Mouse (Mus musculus): ENCODE results near the gene Nudt7. TPM values are rescaled to one million over a fixed set of nuclear protein-coding genes. Genes with fewer than 3 reads are reported as not detected.

Gene Nudt7
- polyA plus RNA-seq, 2 experiments from 2014 or later, result 18.7 to 19.1 TPM

DNA sequence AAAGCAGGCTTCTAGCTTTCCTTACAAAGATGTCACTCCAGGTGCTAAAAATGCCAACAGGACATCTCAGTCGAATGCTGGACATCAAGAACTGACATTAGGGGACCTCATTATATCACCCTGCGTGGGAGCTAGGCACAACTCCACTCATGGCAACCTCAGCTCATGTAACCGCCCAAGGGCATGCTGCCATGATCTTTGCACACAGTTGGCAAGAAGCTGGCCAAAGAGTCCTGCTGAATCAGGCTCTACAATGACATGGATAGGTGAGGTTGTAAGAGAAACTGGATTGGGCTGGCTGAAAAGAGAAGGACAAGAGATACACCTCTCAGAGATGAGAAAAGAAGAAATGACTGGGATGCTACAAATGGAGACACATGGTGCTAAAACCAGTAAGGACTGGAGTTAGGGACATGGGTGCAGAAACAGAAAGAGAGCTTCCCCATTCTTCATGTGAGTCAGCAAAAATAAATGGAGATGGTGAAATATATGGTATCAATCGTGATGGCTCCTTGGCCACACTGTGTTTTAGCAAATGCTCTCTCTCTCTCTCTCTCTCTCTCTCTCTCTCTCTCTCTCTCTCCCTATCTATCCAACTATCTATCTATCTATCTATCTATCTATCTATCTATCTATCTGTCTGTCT is 10.4 kb downstream of the Nudt7 start:
- ATAC-seq, result no peak

DNA sequence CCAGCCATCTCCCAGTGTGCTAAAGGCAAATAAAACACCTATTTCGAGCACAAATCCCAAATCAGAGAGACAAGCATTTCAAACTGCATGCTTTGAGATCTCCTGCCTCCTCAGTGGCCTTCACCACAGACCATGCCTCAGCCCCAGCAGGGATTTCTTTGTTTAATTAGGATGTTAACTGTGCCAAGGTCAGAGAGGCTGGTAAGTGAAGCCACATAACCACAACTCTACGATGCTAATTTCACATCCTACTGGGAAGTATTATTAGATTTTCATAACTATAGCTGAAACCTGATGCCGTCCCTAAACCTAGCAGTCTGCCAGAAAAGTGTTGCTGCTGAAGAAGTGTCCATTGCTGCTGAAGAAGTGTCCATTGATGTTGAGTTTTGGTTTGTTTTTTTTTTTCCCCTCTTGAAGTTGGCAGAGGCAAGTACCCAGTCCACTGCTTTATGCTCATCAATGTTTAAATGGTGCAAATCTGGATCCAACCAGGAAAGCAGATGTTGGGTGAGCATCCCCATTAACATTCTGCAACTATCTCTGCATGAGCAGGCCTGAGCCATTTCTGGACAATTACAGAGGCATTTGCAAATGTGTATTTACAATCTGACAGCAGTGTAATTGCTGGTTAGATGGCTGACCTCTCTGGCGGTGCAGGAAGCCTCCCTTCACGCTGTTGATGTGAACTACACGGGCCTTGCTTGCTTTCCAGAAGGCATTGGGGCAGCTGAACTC is 20.1 kb downstream of the Nudt7 start:
- ATAC-seq, result no peak

DNA sequence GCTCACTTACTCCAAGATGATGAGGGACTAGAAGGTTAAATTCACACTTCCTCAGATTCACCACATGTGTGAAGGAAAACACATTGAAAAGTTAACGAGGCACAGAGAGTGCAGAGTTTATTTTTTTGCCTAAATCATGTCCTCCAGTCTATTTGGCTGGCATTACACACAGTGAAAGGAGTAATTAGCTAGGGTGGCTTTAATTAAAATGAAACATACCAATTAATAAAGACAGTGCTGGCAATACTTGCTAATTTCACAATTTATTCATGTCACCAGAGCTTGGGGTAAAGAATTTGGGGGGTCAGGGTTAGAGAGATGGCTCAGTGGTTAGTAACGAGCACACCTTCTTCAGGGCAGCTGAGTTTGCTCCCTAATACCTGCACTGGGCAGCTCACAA is 25.2 kb downstream of the Nudt7 start:
- ATAC-seq, result no peak

DNA sequence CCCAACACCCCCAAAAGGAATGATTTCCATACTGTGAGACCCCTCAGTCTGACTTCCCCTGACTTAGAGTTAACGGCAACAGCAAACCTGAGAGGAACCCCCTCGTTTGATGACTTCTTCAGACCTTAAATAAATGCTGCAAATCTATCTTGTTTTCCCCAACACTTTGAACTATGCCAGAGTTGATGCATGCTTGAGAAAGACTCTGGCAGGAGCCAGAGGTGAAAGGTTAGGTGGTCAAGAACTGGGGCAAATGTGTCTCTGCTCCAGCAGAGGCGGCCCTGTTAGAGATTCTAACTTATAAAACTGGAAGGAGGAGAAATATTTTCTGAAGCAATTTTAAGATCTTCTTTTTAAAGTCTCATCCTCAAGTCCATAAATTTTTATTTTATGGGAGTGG is 26.3 kb downstream of the Nudt7 start:
- no peak for ATAC-seq

DNA sequence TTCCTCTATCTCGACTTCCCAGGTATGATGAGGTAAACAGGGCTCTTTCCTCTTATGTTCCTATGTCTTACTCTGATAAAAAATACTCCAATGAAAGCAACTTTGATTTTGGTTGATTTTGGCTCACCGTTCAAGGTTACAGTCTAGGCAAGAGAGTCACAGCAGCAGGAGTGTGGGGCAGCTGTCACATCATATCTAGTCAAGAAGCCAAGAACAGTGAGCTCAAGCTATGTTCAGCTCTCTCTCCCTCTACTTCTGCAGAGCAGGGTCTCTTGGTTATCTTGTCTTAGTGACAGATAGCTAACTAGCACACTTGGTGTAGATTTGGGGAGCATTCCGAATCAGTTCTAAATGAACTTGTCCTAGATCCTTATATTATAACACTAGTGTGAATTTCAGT is 30.5 kb downstream of the Nudt7 start:
- no peak for ATAC-seq

DNA sequence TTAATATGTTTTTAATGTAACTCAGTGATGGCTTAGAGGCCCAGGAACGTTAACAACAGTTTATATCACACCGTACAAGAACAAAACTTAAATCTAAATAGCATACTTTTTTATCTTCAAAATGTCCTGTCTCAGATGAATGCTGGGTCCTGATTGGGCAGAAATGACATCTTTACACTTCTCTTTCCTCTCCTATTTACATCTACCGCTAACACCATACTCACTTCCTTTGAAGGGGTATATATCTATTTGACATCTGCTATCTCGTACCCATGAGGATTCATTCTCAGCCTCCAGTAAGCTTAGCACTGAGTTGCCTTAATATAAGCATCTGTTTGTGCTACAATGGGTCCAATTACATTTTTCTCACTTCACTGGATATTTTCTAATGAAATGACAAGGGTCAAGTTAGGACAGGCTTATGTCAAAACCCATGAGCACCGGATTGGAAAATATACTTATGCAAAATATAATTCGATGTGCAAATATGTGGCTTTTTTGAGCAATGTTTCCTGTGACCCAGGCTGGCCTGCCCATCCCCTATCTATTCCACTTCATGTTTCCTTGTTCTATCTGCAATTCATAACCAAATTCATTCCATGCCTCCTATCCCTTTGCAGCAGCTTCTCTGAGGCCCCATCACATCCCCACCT is 31.2 kb downstream of the Nudt7 start:
- ATAC-seq, result no peak

DNA sequence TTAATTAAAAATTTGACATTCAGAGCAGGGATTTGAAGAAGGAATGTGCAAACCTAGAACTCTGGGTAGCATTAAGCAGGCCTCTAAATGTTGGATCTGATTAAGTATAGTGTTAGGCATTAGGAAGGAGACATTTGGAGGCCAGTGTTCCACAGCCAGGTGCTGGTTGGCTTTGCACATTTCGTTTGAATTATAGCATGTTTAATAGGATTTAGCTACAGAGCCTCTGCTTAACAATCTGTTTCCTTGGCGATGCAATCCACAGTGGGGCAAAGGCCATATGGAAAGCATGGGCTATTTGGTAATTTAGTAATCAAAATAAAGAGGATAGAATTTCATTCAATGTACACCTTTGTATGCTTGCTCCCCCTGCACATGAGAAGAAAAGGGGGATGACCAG is 32.4 kb downstream of the Nudt7 start:
- ATAC-seq, result no peak

DNA sequence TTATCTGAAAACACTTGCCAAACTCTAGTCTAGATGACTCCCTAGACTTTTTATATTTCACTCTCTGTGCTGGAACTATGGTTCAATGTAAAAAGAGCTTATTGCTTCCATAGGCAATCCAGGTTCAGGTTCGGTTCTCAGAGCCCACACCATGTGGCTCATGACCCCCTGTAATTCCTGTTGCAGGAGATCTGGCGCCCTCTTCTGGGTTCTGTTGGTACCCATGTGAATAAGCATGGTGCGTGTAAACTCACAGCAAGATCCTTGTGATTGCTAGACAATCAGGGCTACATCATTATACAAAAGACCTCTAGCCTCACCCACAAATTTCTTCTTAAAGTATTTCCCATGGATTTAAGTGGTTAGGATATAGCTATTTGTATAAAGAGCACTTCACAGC is 43.4 kb downstream of the Nudt7 start:
- ATAC-seq, result no peak

DNA sequence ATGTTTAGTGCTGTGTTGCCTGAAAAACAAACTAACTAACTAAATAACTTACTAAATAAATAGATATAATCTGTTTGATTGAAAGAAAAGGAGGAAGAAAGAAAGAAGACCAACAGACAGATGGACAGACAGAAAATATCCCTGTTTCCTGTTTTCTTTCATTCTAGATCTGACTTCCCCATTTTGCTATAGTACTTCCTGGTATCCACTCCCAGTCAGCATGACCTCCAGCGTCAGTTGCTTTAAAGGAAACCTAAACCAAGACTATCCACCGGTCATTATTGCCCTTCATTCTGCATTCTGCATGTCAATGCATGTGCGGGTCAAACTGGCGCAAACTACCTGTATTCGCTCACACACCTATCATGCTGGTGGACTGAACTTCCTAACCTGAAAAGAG is 60.0 kb downstream of the Nudt7 start:
- no peak for ATAC-seq

DNA sequence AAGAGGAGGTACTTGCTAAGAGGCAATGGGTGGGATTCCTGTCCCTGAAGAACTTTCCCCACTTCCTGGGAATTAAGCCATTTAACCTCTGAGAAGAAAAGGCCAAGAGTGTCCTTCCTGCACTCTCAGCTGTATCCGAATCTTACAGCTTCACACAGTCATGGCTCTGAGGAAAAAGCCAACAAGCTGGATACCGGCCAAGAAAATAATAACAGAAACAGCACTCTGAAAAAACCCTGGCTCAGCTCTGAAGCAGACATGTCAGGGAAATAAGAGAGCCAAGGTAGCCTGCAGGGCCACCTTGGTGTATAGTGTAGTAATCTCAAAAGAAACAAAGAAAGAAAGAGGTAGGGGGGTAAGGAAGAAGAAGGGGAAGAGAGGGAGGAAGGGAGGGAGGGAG is 65.6 kb downstream of the Nudt7 start:
- no peak for ATAC-seq

Other genes starting within 250 kb of the Nudt7 start
- not detected for gene Vat1l, start 72.1 kb downstream of the Nudt7 start, polyA plus RNA-seq (2017; shearing (Covaris generic))